Mouse (Mus musculus) testis, adult 2 months (tissue): Measurements from ENCODE around the gene Ppp1r3c. TPM values are rescaled to one million over a fixed set of nuclear protein-coding genes. Genes with fewer than 3 reads are reported as not detected.
A peak's percentile ranks its signal among the peaks of the same experiment; 100 is the strongest.

Source experiments
- H3K27ac ChIP-seq: fragments of 200-500 bp; 2 replicates; pipeline ENCODE4 v1.5.1; 2012; ENCODE audit warnings: low read depth, low read length; ENCODE audit not compliant: control insufficient read depth, insufficient read depth
- H3K27me3 ChIP-seq: fragments of 200-500 bp; 2 replicates; pipeline ENCODE4 v1.6.1; 2012; ENCODE audit warnings: mild to moderate bottlenecking, low read length, moderate library complexity; ENCODE audit not compliant: control insufficient read depth, insufficient read depth
- H3K36me3 ChIP-seq: fragments of 200-500 bp; 2 replicates; pipeline ENCODE4 v1.6.1; 2012; ENCODE audit warnings: mild to moderate bottlenecking, low read length; ENCODE audit not compliant: control insufficient read depth, insufficient read depth
- H3K4me1 ChIP-seq: fragments of 200-500 bp; 2 replicates; pipeline ENCODE4 v1.6.1; 2012; ENCODE audit warnings: low read length; ENCODE audit not compliant: control insufficient read depth, insufficient read depth
- H3K4me3 ChIP-seq: fragments of 200-500 bp; 2 replicates; pipeline ENCODE4 v1.5.1; 2012; ENCODE audit warnings: low read depth, mild to moderate bottlenecking, low read length, moderate library complexity, mixed read lengths; ENCODE audit not compliant: control insufficient read depth
- CTCF ChIP-seq: fragments of 200-500 bp; IDR thresholded peaks from 2 replicates; pipeline ENCODE4 v1.5.1; 2012; ENCODE audit warnings: low read depth, mild to moderate bottlenecking, inconsistent platforms, low read length, moderate library complexity; ENCODE audit not compliant: control insufficient read depth, insufficient read depth, insufficient replicate concordance
- POLR2A ChIP-seq: fragments of 200-500 bp; IDR thresholded peaks from 2 replicates; pipeline ENCODE4 v1.6.1; 2012; ENCODE audit warnings: low read depth, mild to moderate bottlenecking, inconsistent platforms, low read length, moderate library complexity; ENCODE audit not compliant: control insufficient read depth
- polyA plus RNA-seq: library from polyadenylated mRNA; depleted of rRNA; stranded (reverse); fragments of >200 nt; gene quantifications from 2 replicates; pipeline ENCODE4 v1.2.3, GENCODE M21; 2012

Ppp1r3c gene
- polyA plus RNA-seq, 1 experiment, result 1.8 TPM

DNA sequence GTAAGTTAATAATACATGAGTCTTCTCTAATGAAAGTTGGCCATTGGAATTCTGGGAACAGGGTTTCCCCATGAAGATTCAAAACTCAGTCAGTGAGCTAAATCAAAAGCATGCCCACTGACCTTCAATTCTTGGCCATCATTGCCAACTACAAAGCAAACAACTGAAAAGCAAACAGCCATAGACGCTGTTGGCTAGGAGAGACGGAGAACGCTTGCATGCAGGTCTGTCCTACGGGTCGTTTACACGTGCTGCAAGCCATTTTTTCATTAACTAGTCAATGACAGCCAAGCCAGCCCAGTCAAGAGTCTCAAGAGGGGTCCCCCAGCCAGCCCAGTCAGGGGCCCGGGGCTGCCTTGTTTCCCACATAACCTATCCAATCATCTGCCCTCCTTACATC, 31.7 kb downstream of the Ppp1r3c start:
- Histone ChIP-seq H3K4me3 (no peak overlapping the region), H3K4me1 (peaks cover 16% of the 10 kb centered on the region), H3K27me3 (no peaks in the 10 kb centered on the region), H3K27ac (peak overlapping the region; percentile 36; the same call in 1 of the 2 replicates), H3K36me3 (no peaks in the 10 kb centered on the region)
- TF ChIP-seq POLR2A (no peak), CTCF (no peak)

DNA sequence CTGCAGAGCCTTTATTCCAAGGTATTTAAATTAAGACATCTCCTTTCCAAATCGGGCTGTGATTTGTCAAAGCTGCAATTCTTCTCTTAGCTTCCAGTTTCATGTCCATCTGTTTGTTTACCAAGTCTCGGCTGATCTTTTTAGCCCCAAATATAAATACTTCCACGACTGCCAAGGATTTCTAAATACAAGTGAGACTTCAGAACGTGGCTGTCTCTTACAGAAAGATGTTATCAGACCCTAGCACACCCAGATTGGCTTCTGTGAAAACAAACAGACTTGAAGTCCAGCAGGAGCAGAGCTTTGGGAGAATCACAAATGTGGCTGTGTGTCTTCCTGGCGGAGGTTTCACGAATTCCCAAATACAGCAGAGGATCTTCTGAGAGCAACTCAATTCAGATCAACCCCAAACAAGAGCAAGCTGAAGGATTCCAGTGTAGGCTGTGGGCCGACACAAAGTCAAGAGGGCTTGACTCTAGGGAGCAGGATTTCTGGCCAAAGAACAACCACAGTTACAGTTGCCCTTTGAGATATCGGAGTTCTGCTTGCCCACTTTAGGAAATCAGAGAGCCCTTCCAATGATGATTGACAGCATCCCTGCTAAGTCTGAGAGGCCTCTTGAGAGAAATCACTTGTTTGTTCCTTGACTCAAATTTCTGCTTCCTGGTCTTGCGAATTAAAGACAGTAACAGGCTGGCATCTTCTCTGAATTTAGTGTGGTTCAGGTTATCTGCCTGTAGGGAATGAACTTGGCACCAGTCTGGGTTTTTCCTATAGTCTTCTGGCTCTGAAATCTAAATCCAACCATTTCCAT, 34.4 kb downstream of the Ppp1r3c start:
- no peak overlapping the region for H3K4me3 ChIP-seq

DNA sequence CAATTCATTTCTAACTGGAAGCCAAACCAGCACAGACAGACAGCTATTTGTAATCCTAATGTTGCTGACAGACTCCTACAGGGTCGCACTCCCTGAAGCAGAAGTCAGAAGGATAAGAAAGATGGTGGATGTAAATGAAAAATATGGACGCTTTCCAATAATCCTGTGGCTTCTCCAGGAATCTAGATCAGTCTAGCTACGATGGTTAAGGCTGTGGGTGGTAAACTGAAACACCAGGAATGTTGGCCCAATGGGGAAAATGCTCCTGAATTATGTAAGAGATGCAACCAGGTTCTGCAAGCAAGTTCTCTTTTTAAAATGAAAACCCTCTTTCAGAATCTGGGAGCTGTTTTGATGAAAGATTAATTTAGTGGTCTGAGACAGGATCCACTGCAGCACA, 35.1 kb downstream of the Ppp1r3c start:
- peaks cover 15% of the 10 kb centered on the region for H3K4me1 ChIP-seq

More for the DNA sequence above, 34.4 kb downstream of the Ppp1r3c start:
- TF ChIP-seq CTCF (no peak), POLR2A (no peak)
- no peaks in the 10 kb centered on the region for H3K27me3 ChIP-seq
- H3K27ac ChIP-seq, result no peak overlapping the region
- H3K4me1 ChIP-seq, result peaks cover 16% of the 10 kb centered on the region
- no peaks in the 10 kb centered on the region for H3K36me3 ChIP-seq

DNA sequence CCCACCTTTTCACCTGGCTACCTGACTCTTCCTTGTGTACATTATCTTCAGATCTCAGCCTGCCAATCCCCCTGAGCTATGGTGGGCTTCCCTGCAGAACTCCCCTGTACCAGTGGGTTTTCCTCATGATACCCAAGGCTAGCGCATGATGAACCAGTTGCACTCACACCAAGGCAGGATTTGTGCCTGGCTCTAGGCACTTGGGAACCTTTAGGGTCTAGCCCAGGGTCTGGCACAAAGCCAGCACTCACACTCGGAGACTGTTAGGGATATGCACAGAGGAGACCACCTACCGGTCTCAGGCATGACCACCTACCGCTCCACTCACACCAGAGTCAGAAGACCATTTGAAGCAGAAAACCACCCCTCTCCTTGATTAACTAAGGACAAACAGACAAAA, 35.5 kb downstream of the Ppp1r3c start:
- Histone ChIP-seq H3K4me1 (peaks cover 11% of the 10 kb centered on the region), H3K27ac (no peak overlapping the region), H3K4me3 (no peak overlapping the region), H3K36me3 (no peaks in the 10 kb centered on the region), H3K27me3 (no peaks in the 10 kb centered on the region)
- TF ChIP-seq POLR2A (no peak), CTCF (no peak)

More for the DNA sequence above, 35.1 kb downstream of the Ppp1r3c start:
- H3K27ac ChIP-seq, result no peak overlapping the region
- H3K36me3 ChIP-seq, result no peaks in the 10 kb centered on the region
- no peak overlapping the region for H3K4me3 ChIP-seq
- TF ChIP-seq POLR2A (no peak), CTCF (no peak)
- H3K27me3 ChIP-seq, result no peaks in the 10 kb centered on the region

DNA sequence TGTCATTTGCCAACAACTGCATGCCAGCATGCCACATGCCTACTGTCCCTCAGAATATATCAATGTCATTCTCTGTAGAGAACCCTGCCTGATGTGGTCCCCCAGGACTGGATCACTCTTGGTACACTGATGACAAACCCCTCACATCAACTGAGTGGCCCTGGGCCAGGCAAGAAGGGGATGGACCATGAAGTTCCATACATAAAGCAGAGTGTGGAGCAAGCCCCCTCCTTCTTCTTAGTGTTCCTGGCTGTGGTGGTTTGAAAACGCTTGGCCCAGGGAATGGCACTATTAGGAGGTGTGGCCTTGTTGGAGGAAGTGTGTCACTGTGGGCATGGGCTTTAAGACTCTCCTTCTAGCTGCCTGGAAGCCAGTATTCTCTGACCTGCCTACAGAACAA, 37.3 kb downstream of the Ppp1r3c start:
- no peaks in the 10 kb centered on the region for H3K4me1 ChIP-seq
- no peak overlapping the region for H3K27ac ChIP-seq
- H3K4me3 ChIP-seq, result no peak overlapping the region
- no peaks in the 10 kb centered on the region for H3K36me3 ChIP-seq
- H3K27me3 ChIP-seq, result no peaks in the 10 kb centered on the region
- TF ChIP-seq POLR2A (no peak), CTCF (no peak)

DNA sequence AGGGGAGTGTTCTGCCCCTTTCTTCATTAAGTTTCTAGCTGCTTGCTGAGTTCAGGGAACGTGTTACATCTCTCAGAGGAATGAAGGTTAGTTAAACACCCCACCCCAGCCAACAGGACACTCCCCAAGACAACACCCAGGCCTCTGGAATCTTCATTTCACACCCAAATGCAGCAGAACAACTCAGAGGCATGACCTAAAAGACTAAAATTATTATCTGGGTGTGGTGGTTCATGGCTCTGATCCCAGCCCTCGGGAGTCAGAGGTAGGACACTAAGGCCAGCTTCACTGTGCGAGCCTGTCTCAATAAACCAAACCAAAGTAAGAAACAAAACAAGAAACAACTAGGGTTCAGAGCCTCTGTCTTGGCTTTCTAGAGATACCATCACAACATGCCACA, 38.3 kb downstream of the Ppp1r3c start:
- no peaks in the 10 kb centered on the region for H3K4me1 ChIP-seq
- no peak overlapping the region for H3K27ac ChIP-seq
- no peak overlapping the region for H3K4me3 ChIP-seq
- TF ChIP-seq POLR2A (no peak), CTCF (no peak)
- no peaks in the 10 kb centered on the region for H3K36me3 ChIP-seq
- no peaks in the 10 kb centered on the region for H3K27me3 ChIP-seq

DNA sequence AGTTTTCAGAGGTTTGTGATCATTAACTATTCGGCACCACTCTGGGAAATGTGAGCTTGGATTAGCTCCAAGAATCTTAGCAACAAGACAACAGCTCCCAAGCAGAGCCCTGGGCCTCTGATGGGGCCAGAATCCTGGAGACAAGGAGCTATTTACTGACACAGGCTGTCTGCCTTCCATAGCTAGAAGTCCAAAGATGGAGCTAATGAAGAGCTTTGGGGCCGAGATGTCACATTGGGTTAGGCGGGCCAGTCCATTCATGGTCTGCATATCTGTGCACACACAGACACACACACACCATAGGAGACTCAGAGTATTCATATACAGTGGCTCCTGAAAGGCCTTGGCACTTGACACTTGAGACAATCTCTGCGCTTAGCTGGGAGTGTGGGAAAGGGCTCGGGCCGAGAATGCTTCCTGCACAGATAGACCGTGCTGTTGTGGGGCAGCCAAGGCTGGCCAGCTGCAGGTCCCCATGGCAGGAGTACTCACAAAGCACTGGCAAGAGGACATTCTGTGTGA, 39.8 kb downstream of the Ppp1r3c start:
- H3K36me3 ChIP-seq, result no peaks in the 10 kb centered on the region
- TF ChIP-seq CTCF, result no peak
- TF ChIP-seq POLR2A, result no peak
- H3K27ac ChIP-seq, result no peak overlapping the region
- no peak overlapping the region for H3K4me3 ChIP-seq
- no peaks in the 10 kb centered on the region for H3K4me1 ChIP-seq
- H3K27me3 ChIP-seq, result no peaks in the 10 kb centered on the region
